Mouse (Mus musculus) CH12.LX (cell line): ENCODE measurements around the gene Dazap1. TPM values are rescaled to one million over a fixed set of nuclear protein-coding genes. Genes with fewer than 3 reads are reported as not detected.

Experiments used
- DNase-seq: peaks from one replicate; pipeline ENCODE4 v3.0.0-alpha.2; 2013; ENCODE audit errors: extremely low read depth
- H3K27ac ChIP-seq: 2 replicates; pipeline ENCODE4 v1.5.1; 2012; ENCODE audit warnings: low read depth, mild to moderate bottlenecking, control low read depth, moderate library complexity; ENCODE audit not compliant: insufficient read depth
- H3K27me3 ChIP-seq: replicated peaks from 2 replicates; pipeline ENCODE3; 2012; ENCODE audit warnings: inconsistent platforms
- H3K36me3 ChIP-seq, 2 experiments: replicated peaks in 1 of 2; 2 replicates each; pipeline versions ENCODE3 to v1.6.1; 2012; ENCODE audit warnings: inconsistent platforms in 1 of 2, low read length in 1 of 2, mild to moderate bottlenecking in 1 of 2, mixed read lengths in 1 of 2, moderate library complexity in 1 of 2; ENCODE audit not compliant: control insufficient read depth in 1 of 2, insufficient read depth in 1 of 2
- H3K4me1 ChIP-seq, 2 experiments: 2 replicates each; pipeline ENCODE4 v1.6.1; 2012; ENCODE audit warnings: inconsistent platforms in 1 of 2, moderate library complexity in 1 of 2; ENCODE audit not compliant: insufficient read depth in 2 of 2, control insufficient read depth in 1 of 2
- H3K4me2 ChIP-seq: 2 replicates; pipeline ENCODE4 v1.6.1; 2012; ENCODE audit warnings: low read depth, mild to moderate bottlenecking, control low read depth; ENCODE audit not compliant: poor library complexity, insufficient read depth, severe bottlenecking
- H3K4me3 ChIP-seq, 3 experiments: fragments of 150-350 bp in 1 of 3; sonication (generic) in 1 of 3; replicated peaks in 1 of 3; 2 replicates each; pipeline versions ENCODE3 to v1.5.1; 2011 to 2012; ENCODE audit warnings: low read depth in 2 of 3, low read length in 2 of 3, mild to moderate bottlenecking in 2 of 3, moderate library complexity in 2 of 3, control low read depth in 1 of 3, improper control_type of control experiment in 1 of 3, inconsistent platforms in 1 of 3, mixed read lengths in 1 of 3; ENCODE audit not compliant: poor library complexity in 1 of 3
- H3K79me2 ChIP-seq: replicated peaks from 2 replicates; pipeline ENCODE4 v1.6.1; 2012; ENCODE audit warnings: mild to moderate bottlenecking, moderate library complexity; ENCODE audit not compliant: control insufficient read depth, poor library complexity, insufficient read depth, severe bottlenecking; ENCODE audit errors: extremely low read depth
- H3K9ac ChIP-seq: 2 replicates; pipeline ENCODE4 v1.6.1; 2012; ENCODE audit warnings: low read depth, mild to moderate bottlenecking, control low read depth, moderate library complexity; ENCODE audit not compliant: insufficient read depth
- H3K9me3 ChIP-seq: replicated peaks from 2 replicates; pipeline ENCODE3; 2012; ENCODE audit warnings: low read length, inconsistent platforms, mixed read lengths
- CHD1 ChIP-seq: IDR thresholded peaks from 2 replicates; pipeline ENCODE4 v1.6.1; 2012; ENCODE audit warnings: low read depth, low read length, improper control_type of control experiment, inconsistent platforms
- CTCF ChIP-seq, 2 experiments: IDR thresholded peaks in 1 of 2; conservative IDR thresholded peaks in 1 of 2; 2 replicates each; pipeline ENCODE4 v1.5.1; 2011 to 2012; ENCODE audit warnings: low read depth in 2 of 2, low read length in 2 of 2, improper control_type of control experiment in 1 of 2, inconsistent platforms in 1 of 2, mild to moderate bottlenecking in 1 of 2, moderate library complexity in 1 of 2
- E2F4 ChIP-seq: IDR thresholded peaks from 2 replicates; pipeline ENCODE4 v1.6.1; 2011; ENCODE audit warnings: low read depth, low read length, improper control_type of control experiment; ENCODE audit not compliant: insufficient replicate concordance
- ELF1 ChIP-seq: IDR thresholded peaks from 2 replicates; pipeline ENCODE4 v1.6.1; 2014; ENCODE audit warnings: low read depth, mild to moderate bottlenecking, inconsistent platforms, low read length, improper control_type of control experiment
- EP300 ChIP-seq: IDR thresholded peaks from 2 replicates; pipeline ENCODE4 v1.6.1; 2011; ENCODE audit warnings: low read length, improper control_type of control experiment
- GABPA ChIP-seq: IDR thresholded peaks from 2 replicates; pipeline ENCODE4 v1.6.1; 2012; ENCODE audit warnings: low read depth, low read length, improper control_type of control experiment, inconsistent platforms; ENCODE audit not compliant: insufficient replicate concordance
- KAT2A ChIP-seq: IDR thresholded peaks from 2 replicates; pipeline ENCODE4 v1.6.1; 2012; ENCODE audit warnings: low read length, improper control_type of control experiment, inconsistent platforms; ENCODE audit not compliant: insufficient replicate concordance
- MAZ ChIP-seq: IDR thresholded peaks from 2 replicates; pipeline ENCODE4 v1.6.1; 2012; ENCODE audit warnings: low read depth, mild to moderate bottlenecking, inconsistent platforms, low read length, improper control_type of control experiment, moderate library complexity
- MEF2A ChIP-seq: IDR thresholded peaks from 2 replicates; pipeline ENCODE4 v1.6.1; 2014; ENCODE audit warnings: low read depth, mild to moderate bottlenecking, inconsistent platforms, low read length, improper control_type of control experiment, borderline replicate concordance
- MYC ChIP-seq: IDR thresholded peaks from 2 replicates; pipeline ENCODE4 v1.6.1; 2011; ENCODE audit warnings: low read depth, mild to moderate bottlenecking, improper control_type of control experiment, low read length
- PAX5 ChIP-seq: IDR thresholded peaks from 2 replicates; pipeline ENCODE4 v1.6.1; 2012; ENCODE audit warnings: low read length, inconsistent platforms, mixed read lengths
- POLR2AphosphoS2 ChIP-seq: IDR thresholded peaks from 2 replicates; pipeline ENCODE4 v1.6.1; 2011; ENCODE audit warnings: low read depth, low read length, improper control_type of control experiment
- RAD21 ChIP-seq: IDR thresholded peaks from 2 replicates; pipeline ENCODE4 v1.6.1; 2011; ENCODE audit warnings: low read depth, mild to moderate bottlenecking, low read length, improper control_type of control experiment, moderate library complexity
- RCOR1 ChIP-seq: conservative IDR thresholded peaks from 2 replicates; pipeline ENCODE4 v1.6.1; 2012; ENCODE audit warnings: low read depth, mild to moderate bottlenecking, inconsistent platforms, low read length, improper control_type of control experiment
- SIN3A ChIP-seq: IDR thresholded peaks from 2 replicates; pipeline ENCODE4 v1.6.1; 2012; ENCODE audit warnings: low read length, improper control_type of control experiment, inconsistent platforms
- UBTF ChIP-seq: IDR thresholded peaks from 2 replicates; pipeline ENCODE4 v1.6.1; 2012; ENCODE audit warnings: low read depth, mild to moderate bottlenecking, inconsistent platforms, low read length, improper control_type of control experiment, moderate library complexity
- ZC3H11A ChIP-seq: IDR thresholded peaks from 2 replicates; pipeline ENCODE4 v1.6.1; 2012; ENCODE audit warnings: low read depth, mild to moderate bottlenecking, inconsistent platforms, low read length, improper control_type of control experiment
- ZKSCAN1 ChIP-seq: IDR thresholded peaks from 2 replicates; pipeline ENCODE4 v1.6.1; 2012; ENCODE audit warnings: low read depth, inconsistent platforms, low read length, improper control_type of control experiment, borderline replicate concordance
- ZMIZ1 ChIP-seq: IDR thresholded peaks from 2 replicates; pipeline ENCODE4 v1.6.1; 2012; ENCODE audit warnings: low read depth, mild to moderate bottlenecking, inconsistent platforms, low read length, improper control_type of control experiment
- ZNF384 ChIP-seq: IDR thresholded peaks from 2 replicates; pipeline ENCODE4 v1.6.1; 2012; ENCODE audit warnings: low read depth, low read length, improper control_type of control experiment, inconsistent platforms
- dilution Hi-C: fragments of 300-500 bp; cut with MboI; formaldehyde crosslinking; loops from 2 replicates; pipeline ENCODE4 v1.14.3; 2020; ENCODE audit warnings: low sequenced_read_pairs; ENCODE audit not compliant: extremely low pct_unique_long_range_greater_than_20kb, extremely low pct_ligation_motif_present
- in situ Hi-C: fragments of 300-500 bp; cut with MboI; formaldehyde crosslinking; loops from 3 replicates; pipeline ENCODE4 v1.14.3; 2019; ENCODE audit warnings: low sequenced_read_pairs, low pct_ligation_motif_present, low pct_unique_long_range_greater_than_20kb, mixed read lengths
- polyA plus RNA-seq: library from polyadenylated mRNA; unstranded; fragments of >175 nt; gene quantifications from 2 replicates; pipeline ENCODE4 v1.2.1, GENCODE M21; 2012; ENCODE audit warnings: low read depth; ENCODE audit not compliant: insufficient read length
- total RNA-seq, 2 experiments: library from RNA; depleted of rRNA; stranded (reverse); fragments of 300-350 nt in 1 of 2; fragments of >200 nt in 1 of 2; gene quantifications; 2 replicates each; pipeline ENCODE4 v1.2.3; 2012 to 2014

Dazap1 gene
- total and polyA plus RNA-seq, 3 experiments, result 162 to 236 (median 187) TPM

GRCm38 (mm10) chr10:80248971-80249640 is 12.2 kb upstream of the Dazap1 start, which contains the start of gene Ndufs7 (continued):
- no peak for TF ChIP-seq ZKSCAN1
- TF ChIP-seq KAT2A, result peak; percentile 85
- peak; percentile 45 for TF ChIP-seq ZNF384
- TF ChIP-seq E2F4, result peak; percentile 83; the same call in 1 of the 2 replicates
- no peak for TF ChIP-seq POLR2AphosphoS2
- no peak; the same call in 1 of the 2 replicates for TF ChIP-seq RAD21
- TF ChIP-seq ZMIZ1, result peak; percentile 46

GRCm38 (mm10) chr10:80250059-80250458 is 11.2 kb upstream of the Dazap1 start:
- TF ChIP-seq UBTF (no peak), MYC (no peak), CHD1 (no peak), RCOR1 (no peak), PAX5 (no peak), ZMIZ1 (no peak), ELF1 (no peak), MAZ (no peak), EP300 (no peak), ZKSCAN1 (no peak), CTCF (conservative IDR thresholded peaks at IDR 0.05 in 1 of 2, IDR thresholded peaks at IDR 0.05 in 1 of 2; ENCODE audit: low read depth in 2 of 2, low read length in 2 of 2) (no peak), MEF2A (no peak)
- TF ChIP-seq, all 38 proteins: peak for 0
- Histone ChIP-seq H3K4me2 (peak overlapping the region; percentile 59), H3K9ac (peak overlapping the region; percentile 87; the same call in 1 of the 2 replicates), H3K36me3 (peaks cover 27 to 51% of the 10 kb centered on the region in 2 experiments), H3K9me3 (no peaks in the 10 kb centered on the region), H3K4me1 (peaks cover 4 to 34% of the 10 kb centered on the region in 2 experiments), H3K27ac (no peak overlapping the region), H3K27me3 (no peaks in the 10 kb centered on the region), H3K79me2 (peaks cover 21% of the 10 kb centered on the region), H3K4me3 (peak overlapping the region; percentile 61 to 94 (median 74))
- in situ Hi-C loops (no loop called here), dilution Hi-C loops (no loop called here)
- no peak for DNase-seq

- TF ChIP-seq ZNF384 (no peak), E2F4 (no peak), SIN3A (no peak), EP300 (no peak), ZC3H11A (no peak), ZKSCAN1 (no peak), ZMIZ1 (no peak), GABPA (no peak)
- DNase-seq, result no peak
- Histone ChIP-seq H3K79me2 (peaks cover 21% of the 10 kb centered on the region), H3K4me2 (peak overlapping the region; percentile 59; the same call in 1 of the 2 replicates), H3K36me3 (peaks cover 32 to 52% of the 10 kb centered on the region in 2 experiments), H3K27me3 (no peaks in the 10 kb centered on the region), H3K4me3 (peak overlapping the region in 1 of 3 experiments; percentile 61), H3K9me3 (no peaks in the 10 kb centered on the region), H3K4me1 (peaks cover 4 to 31% of the 10 kb centered on the region in 2 experiments), H3K9ac (no peak overlapping the region), H3K27ac (no peak overlapping the region)
- in situ Hi-C loops, result no loop called here
- dilution Hi-C loops, result no loop called here
Measured at GRCm38 (mm10) chr10:80250573-80250972, 10.7 kb upstream of the Dazap1 start.
